Mouse (Mus musculus): ENCODE measurements around the gene Galntl5. TPM values are rescaled to one million over a fixed set of nuclear protein-coding genes. Genes with fewer than 3 reads are reported as not detected.
"Not testable (repeated sequence)": the region's sequence is repeated elsewhere in the genome, so short reads cannot be mapped to it uniquely, and the experiment has no call there.

The Galntl5 gene
- total RNA-seq, 2 experiments from 2014 or later = not detected

DNA sequence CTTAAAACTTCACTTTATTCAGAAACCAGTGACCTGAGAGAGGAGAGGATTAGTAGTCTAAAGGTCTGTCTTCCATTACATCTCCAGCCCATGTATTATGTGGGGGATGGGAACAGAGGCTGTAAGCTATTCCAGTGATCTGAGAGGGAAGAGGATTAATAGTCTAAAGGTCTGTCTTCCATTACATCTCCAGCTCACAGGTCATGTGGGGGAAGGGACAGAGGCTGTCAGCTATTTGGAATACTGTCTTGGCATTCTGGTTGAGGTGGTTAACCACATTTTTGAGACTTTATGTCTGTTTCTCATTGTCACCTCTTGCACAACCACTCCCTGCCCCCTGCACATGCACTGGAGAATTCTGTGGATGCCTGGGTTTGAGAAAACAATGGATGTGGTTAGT lies 6.5 kb downstream of the Galntl5 start:
- no peak for DNase-seq (ENCODE audit: low spot score in 2 of 2)
- intact Hi-C loops (cut with DNase I) = no loop called here

DNA sequence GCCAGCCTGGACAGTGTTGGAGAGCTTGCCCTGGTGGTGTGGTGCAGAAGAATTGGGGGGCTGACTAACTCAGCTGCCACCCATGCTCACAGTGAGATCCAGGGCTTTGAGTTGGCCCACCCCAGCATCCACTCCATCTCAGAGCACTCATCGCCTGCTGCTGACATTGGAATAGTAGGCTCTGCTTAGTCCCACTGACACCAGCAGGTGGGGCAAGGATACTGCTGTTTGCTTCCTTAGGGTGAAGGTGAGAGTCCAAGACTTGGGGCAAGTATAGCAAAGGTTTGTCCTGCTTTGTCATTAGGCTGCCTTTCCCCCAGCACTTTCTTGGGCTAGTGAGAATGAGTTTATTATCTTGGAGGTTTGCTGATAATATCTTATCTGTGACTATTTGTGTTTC lies 7.5 kb downstream of the Galntl5 start:
- intact Hi-C loops (cut with DNase I) = no loop called here

DNA sequence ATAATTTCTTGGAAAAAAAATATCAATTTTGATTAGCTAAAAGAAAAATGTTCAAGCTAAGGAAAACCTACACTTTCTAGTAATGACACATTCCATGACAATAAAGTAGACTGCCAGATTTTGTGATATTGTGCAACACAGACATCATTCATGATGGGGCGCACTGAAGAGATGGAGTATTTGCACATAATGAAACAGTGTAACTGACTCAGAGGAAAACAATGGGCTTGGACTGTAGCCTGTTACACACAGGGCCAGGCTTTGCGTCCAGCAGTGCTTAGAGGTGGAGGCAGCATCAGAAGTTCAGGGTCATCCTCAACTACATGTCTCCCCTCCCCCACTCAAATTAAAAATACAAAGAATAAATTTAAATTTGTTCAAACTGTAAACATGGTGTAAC lies 9.3 kb downstream of the Galntl5 start:
- intact Hi-C loops (cut with DNase I) = no loop called here
- DNase-seq (ENCODE audit: low spot score in 2 of 2) = no peak

More for the DNA sequence above, 7.5 kb downstream of the Galntl5 start:
- no peak for DNase-seq (ENCODE audit: low spot score in 2 of 2)

DNA sequence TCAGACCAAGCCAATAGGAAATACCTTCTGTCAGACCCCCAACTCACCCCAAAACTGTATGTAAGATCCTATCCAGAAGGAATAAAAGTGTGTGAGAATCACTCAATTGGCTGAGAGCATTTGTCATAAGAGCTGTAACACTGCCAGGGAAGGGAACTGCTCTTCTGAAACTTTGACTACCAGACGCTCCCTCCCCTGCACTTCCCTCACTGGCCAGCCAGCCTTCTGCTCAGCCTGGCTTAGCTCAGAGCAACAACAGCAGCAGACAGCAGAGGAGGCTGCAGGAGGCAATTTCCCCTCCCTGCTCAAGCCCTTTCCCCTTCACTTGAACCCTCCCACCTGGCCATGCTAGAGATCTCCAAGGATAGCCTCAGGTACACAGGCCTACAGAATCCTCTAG lies 30.6 kb downstream of the Galntl5 start:
- intact Hi-C loops (cut with DNase I) = no loop called here
- peak in 1 of 2 experiments; percentile 27 for DNase-seq (ENCODE audit: low spot score in 2 of 2)

DNA sequence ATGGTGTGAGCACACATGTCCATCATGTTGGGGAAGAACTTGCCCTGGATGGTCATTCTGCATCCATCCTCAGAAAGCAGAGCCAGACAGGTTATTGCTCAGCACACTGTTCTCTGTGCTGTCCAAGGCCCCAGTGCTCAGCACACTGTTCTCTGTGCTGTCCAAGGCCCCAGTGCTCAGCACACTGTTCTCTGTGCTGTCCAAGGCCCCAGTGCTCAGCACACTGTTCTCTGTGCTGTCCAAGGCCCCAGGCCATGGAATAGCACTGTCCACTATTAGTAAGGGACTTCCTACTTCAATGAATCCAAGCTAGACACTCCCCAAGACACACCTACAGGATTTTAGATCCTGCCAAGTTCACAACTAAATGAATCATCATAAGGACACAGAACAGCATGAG lies 32.0 kb downstream of the Galntl5 start:
- DNase-seq (ENCODE audit: low spot score in 2 of 2); intact Hi-C loops (cut with DNase I): not testable (repeated sequence)

DNA sequence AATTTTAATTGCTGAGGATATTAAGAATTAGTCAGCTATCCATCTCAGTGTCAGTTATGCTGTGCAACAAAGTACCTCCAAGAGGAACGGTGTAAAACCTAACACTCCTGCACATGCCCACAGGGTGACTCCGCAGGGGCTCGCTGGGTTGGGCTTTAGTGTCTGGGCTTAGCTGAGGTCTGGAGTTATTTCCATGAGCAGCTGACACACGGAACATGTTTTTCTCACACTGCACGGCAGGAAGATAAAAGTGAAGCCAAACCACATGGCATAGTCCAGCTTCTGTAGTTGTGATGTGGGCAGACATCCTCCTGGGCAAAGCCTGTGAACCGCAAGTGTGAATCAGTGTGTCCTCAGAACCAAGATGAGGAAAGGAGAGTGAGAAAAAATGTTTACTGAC lies 33.7 kb downstream of the Galntl5 start:
- intact Hi-C loops (cut with DNase I) = no loop called here
- peak in 1 of 2 experiments; percentile 6 for DNase-seq (ENCODE audit: low spot score in 2 of 2)

DNA sequence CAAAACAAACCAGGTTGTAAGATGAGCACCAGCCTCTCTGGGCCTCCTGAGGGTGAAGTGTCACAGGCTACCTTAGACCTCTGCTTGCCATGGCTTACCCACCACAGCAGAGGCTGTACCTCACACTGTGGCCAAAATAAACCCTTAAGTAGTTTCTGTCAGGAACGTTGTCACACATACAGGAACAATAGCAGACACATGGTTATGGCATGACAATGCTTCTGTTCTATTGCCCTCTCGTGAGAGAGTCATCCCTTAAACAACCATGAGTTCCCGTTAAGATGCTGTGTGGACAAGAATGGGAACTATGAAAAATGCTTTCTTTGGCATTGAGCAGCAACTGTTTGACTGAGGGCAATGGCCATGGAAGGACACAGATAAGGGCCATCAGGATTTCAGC lies 40.3 kb downstream of the Galntl5 start, which contains the start of gene Galnt11:
Galnt11 (plus strand) TSS at position 301 of the 400 bp plus-strand sequence.
- DNase-seq (ENCODE audit: low spot score in 2 of 2) = no peak
- intact Hi-C loops (cut with DNase I) = no loop called here

DNA sequence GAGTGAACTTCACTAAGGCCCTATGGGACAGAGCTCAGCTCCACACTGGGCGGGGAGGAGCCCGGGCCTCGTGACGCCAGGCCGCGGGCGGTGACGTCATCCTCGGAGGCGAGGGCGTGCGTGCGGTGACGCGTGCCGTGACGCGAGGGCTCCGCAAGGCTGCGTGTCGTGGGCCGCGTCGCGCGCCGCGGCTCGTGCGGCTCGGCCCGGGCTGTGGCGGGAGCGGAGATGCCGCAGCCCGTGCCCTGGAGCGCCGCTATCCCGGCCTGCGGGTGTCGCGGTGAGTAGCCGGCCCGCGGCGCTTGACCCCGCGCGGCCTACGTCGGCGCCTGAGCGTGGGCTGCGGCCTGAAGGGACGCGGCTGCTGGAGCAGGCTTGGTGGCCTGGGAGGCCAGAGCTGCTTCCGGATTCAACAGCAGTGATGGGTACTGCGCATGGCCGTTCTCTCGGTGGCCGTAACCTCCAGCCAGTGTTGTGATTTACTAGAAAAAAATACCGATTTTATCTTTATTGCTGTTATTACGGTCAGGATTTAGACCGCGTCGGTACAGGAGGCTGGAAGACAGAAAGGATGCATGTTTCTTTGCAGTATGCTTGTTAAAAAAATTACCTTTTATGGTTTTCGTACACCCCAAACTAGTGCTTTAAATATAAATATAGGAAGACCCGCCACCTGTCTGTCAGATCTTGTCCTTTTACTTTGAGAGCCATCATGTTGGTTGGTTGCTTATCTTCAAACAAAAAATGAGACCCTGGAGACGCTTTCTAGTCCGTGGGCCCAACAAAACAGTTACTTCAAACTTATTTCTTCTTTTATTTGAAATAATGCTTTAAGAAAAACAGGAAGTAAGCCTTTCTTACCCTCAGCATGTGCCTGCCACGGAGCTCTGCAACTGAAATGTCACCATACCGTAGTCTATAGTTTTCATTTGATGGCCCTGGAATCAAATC lies 41.8 kb downstream of the Galntl5 start, which contains the start of gene E130116L18Rik:
E130116L18Rik (minus strand) TSS at position 402 of the 951 bp plus-strand sequence.
- intact Hi-C loops (cut with DNase I) = no loop called here
- peak; percentile 90 to 92 for DNase-seq (ENCODE audit: low spot score in 2 of 2)

DNA sequence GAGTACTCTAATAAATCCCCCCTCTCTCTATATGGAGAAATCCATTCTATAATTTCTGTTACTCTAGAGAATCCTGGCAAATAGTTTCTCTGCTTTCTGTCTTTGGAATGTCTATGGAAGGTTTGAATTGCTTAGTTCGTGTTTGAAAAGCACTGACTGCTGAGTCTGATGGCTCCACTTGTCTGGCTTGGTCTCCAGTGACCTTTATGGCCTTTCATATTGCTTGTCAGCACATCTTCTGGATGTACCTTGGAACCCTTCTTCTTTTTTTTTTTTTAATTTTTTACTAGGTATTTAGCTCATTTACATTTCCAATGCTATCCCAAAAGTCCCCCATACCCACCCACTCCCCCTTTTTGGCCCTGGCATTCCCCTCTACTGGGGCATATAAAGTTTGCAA lies 43.1 kb downstream of the Galntl5 start:
- DNase-seq (ENCODE audit: low spot score in 2 of 2); intact Hi-C loops (cut with DNase I): not testable (repeated sequence)

DNA sequence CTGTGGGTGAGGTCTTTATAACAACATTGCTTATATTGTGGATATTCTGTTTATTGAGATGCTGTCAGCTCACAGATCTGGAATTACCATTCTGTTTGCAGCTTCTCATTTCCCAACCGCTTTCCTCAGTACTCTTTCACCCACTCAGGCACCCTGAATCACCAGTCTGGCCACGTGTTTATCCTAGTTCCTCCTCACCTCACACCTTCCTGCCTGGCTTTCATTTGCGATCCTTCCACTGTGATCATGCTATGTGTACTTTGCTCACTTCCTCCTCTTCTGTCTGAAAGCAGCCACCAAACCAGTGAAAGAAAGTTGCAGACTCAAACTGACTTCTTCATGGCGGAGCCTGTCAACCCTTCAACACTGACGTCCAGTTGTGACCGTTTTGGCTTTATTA lies 61.8 kb downstream of the Galntl5 start:
- no peak for DNase-seq (ENCODE audit: low spot score in 2 of 2)
- intact Hi-C loops (cut with DNase I) = no loop called here

DNA sequence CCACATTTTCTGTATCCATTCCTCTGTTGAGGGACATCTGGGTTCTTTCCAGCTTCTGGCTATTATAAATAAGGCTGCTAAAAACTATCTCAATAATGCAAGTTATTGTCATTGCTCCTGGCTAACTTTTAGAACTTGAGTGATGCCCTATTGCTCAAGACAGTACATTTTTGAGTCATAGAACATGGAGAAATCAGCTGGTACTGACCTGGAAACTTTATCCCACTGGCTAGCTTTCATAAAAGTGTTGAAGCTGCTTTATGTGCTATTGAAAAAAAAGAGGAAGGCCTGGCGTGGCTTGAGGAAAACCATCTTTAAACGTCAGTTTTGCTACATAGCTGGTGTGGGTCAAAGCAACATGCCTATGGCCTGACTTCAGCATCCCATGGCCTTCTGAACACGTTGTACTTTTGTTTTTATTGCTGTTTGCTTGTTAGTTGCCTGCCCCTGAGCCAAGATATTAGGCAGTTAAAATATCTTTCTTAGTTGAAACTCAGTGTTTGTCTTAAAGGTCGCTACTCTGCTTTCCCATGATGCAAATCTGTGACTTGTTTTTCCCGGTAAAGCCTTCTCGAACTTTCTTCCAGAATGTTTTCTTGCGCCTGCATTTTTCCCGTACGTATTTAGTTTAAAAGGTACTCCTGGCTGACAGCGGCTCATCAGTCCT lies 64.7 kb downstream of the Galntl5 start:
- no peak for DNase-seq (ENCODE audit: low spot score in 2 of 2)
- intact Hi-C loops (cut with DNase I) = no loop called here

DNA sequence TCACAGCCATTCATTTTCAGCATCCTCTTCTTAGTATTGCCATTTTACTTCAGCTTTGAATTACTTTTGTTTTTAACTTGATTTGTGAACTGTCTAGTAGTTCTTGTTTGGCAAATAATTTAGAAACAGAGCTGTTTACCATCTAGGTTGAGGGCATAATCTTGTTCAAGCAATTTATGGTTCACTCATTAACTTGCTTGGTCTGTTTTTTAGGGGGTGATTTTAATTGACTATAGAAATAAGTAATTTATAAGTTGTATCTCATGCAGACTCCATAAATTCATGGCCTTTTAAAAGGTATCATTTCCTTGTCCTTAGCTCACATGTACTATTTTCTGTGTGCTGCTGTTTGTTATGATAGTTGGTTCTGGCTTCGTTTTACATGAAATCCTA lies 65.2 kb downstream of the Galntl5 start:
- no peak for DNase-seq (ENCODE audit: low spot score in 2 of 2)
- intact Hi-C loops (cut with DNase I) = no loop called here

DNA sequence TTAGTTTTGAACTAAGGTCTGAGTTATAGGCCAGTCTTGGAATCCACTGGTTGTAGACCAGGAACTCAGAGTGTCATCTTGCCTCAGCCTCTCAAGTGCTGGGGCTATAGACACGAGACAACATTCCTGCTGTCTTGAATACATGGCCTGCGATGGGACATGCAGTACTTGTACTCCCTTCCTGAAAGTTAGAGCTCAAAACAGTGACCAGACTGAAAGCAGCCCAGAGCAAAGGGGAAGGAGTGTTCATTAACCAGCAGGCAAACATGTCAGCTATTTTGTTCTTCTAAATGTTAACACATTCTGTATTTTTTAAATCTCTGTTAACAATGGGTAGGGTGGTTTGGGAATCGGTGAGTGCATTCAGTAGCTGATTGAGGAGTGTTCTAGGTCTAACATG lies 65.8 kb downstream of the Galntl5 start:
- DNase-seq (ENCODE audit: low spot score in 2 of 2) = no peak
- intact Hi-C loops (cut with DNase I) = no loop called here

DNA sequence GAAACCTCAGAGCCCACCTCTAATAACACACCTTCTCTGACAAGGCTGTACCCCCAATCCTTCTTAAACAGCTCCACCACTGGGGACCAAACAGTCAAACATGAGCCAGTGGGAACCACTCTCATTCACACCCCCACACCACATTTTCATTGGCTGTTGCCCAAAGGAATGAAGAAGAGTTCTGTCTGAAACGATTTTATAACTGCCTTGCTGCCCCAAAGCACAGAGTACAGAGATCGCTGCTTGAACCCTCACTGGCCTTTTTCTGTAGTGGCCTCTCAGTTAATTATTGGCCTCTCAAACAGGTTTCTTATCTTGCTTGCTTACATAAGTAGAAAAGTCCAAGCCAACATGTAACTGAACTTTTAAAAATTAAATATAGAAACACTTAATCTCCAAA lies 71.2 kb downstream of the Galntl5 start:
- intact Hi-C loops (cut with DNase I) = no loop called here
- DNase-seq (ENCODE audit: low spot score in 2 of 2) = no peak

DNA sequence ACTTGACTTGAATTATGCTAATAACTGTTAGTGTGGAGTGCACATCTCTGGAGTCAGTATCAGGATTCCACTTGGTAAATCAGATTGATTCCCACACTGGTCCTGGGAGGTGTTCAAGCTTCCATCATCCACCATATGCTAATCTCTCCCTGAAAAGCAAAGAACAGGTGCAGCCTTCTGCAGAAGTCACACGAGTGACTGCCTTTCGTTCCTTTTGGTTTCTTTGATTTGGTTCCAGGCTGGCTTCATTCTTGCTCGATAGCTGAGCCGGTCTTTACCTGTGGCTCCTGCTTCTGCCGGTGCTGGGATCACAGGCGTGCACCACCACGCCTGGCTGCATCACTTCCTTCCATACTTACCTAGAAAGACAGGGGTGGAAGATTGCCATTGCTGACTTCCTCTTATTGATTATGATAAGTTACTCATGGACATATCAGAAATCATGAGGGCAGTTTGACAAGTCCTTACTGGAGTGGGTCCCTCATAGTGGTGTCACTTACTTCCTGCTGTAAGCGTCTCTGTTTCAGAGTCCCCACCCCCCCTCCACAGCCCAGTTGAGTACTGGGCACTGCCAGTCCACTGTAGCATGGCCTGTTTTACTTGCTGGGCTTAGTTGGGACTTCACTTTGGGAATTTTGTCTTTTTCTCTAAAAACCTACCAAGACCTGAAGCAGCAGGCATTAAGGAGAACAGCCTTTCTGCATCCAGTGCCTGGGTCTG lies 71.7 kb downstream of the Galntl5 start:
- no peak for DNase-seq (ENCODE audit: low spot score in 2 of 2)
- intact Hi-C loops (cut with DNase I) = no loop called here

DNA sequence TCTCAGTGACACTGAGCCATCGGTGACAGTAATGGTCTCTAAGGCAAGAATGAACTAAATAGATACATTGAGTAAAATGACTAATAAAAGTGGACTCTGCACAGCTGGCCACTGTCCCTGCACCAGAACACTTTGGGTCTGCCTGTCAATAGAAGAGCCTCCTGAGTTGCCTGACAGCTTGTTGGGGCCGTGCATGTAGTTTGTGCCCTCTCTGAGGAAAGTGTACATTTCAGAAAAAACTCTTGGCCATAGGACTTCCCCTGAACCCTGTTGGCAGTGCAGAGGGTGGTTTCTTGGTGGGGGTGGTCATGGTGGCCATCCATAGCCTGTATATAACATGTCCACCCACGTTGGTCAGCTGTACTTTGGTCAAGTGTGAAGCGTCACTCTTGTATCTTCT lies 73.2 kb downstream of the Galntl5 start:
- DNase-seq (ENCODE audit: low spot score in 2 of 2) = no peak
- intact Hi-C loops (cut with DNase I) = no loop called here

DNA sequence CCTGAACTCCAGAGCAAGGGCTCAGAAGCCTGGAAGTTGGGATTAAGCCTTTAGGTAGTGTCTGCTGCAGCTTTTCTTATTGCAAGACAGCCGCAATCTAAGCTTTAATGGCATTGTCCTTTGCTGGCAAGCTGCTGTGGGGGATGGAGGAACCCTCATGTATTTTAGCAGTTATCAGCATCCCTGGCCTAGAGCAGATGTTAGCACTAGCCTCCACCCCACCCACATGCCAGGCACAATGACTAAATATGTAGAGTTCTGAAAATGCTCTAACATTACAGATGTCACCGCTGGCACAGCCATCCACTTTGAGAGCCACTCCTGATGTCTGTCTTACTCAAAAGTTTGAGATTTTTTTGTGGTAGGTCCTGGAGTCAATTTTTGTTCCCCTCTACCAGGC lies 75.4 kb downstream of the Galntl5 start:
- peak; percentile 48 to 52 for DNase-seq (ENCODE audit: low spot score in 2 of 2)
- intact Hi-C loops (cut with DNase I) = no loop called here

DNA sequence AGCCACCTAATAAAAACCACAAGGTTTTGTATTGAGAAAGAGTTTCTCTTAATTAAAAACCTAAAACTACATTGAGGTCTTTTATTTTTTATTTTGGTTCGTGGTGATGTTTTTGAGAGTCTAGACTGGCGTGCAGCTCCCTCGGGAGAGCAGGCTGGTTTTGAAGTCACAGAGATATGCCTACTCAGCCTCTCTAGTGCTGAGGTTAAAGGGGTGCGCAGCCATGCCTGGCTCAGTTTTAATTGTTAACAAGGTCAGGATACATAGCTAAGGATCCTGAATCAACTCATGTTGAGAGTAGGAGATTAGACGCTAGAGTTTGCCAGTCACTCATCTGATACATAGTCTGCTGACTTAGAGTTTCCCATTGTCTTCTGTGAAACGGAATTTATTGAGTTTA lies 80.2 kb downstream of the Galntl5 start:
- intact Hi-C loops (cut with DNase I) = no loop called here
- no peak for DNase-seq (ENCODE audit: low spot score in 2 of 2)

DNA sequence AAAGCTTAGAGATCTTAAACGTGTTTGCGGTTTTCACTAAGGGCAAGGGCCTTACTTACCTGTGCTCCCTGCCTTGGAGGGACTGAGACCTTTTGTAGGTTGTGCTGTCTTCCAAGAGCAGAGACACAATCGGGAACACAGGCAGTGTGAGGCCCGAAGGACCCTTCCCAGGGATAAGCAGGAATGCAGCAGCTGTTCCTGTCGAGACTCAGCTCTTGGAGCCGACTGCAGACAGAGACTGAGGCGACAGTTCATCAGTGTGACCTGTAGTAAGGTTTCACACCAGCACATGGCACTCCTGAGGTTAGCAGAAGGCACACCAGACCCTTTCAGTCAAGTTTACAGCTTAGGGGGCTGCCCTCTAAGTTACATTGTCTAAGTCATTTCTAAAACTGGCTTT lies 81.0 kb downstream of the Galntl5 start:
- intact Hi-C loops (cut with DNase I) = no loop called here
- no peak for DNase-seq (ENCODE audit: low spot score in 2 of 2)

DNA sequence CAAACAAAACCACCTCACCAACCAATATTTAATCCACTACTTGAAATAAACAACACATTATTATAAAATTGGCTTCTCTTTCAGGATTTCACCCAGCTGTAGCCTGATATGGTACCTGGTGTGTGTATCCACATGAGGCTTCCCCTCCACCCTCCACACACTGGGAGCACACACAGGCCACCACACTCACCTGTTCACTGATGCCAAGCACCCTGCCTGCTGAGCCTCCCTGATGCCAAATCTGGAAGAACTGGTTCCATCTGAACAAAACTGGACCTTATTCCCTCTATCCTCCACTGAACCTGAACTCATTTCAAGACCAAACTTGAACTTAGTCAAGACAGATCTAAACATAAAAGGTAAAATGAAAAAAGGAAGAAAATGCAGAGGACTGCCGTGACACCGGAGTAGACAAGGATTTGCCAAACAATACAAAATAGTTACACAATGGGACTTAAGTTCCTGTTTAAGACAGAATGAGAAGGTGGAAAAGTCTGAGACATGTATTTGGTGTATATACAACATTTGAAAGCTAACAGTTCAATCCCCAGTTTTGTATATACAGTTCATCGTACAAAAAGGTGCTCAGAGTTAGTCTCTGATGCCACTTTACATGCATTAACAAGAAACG lies 87.1 kb downstream of the Galntl5 start:
- intact Hi-C loops (cut with DNase I) = no loop called here
- DNase-seq (ENCODE audit: low spot score in 2 of 2) = no peak

Data from left cerebral cortex, postnatal 36 days (tissue).